Mouse (Mus musculus) liver, embryonic 11.5 days (tissue): Measurements from ENCODE around the gene Ifitm3. TPM values are rescaled to one million over a fixed set of nuclear protein-coding genes. Genes with fewer than 3 reads are reported as not detected.
"Not testable (repeated sequence)": the region's sequence is repeated elsewhere in the genome, so short reads cannot be mapped to it uniquely, and the experiment has no call there.

ENCODE experiments used
- ATAC-seq: fragments of 200-750 bp; cut with Nextera tagmentation; replicated peaks from 2 replicates; pipeline ENCODE4 v1.8.0; 2017; ENCODE audit warnings: moderate number of reproducible peaks, mild to moderate bottlenecking, moderate TSS enrichment, moderate library complexity; ENCODE audit not compliant: low FRiP score
- DNase-seq: peaks from one replicate; pipeline ENCODE4 v3.0.0-alpha.2; 2017; ENCODE audit warnings: low spot score
- H3K27ac ChIP-seq: fragments of 300-500 bp; sonication (generic); 2 replicates; pipeline ENCODE4 v1.5.1; 2014; ENCODE audit warnings: mild to moderate bottlenecking, low read depth, low read length, control low read depth
- H3K27me3 ChIP-seq: fragments of 300-500 bp; sonication (generic); replicated peaks from 2 replicates; pipeline ENCODE4 v1.6.1; 2014; ENCODE audit warnings: low read length, mixed read lengths; ENCODE audit not compliant: control insufficient read depth, insufficient read depth
- H3K36me3 ChIP-seq: fragments of 300-500 bp; sonication (generic); 2 replicates; pipeline ENCODE4 v1.6.1; 2014; ENCODE audit warnings: mild to moderate bottlenecking, low read length, moderate library complexity, mixed read lengths; ENCODE audit not compliant: control insufficient read depth, insufficient read depth
- H3K4me1 ChIP-seq: fragments of 300-500 bp; sonication (generic); replicated peaks from 2 replicates; pipeline ENCODE4 v1.6.1; 2014; ENCODE audit warnings: low read length, mixed read lengths; ENCODE audit not compliant: control insufficient read depth, insufficient read depth
- H3K4me2 ChIP-seq: fragments of 300-500 bp; sonication (generic); 2 replicates; pipeline ENCODE4 v1.6.1; 2014; ENCODE audit warnings: mild to moderate bottlenecking, control low read depth, moderate library complexity
- H3K4me3 ChIP-seq: fragments of 300-500 bp; sonication (generic); 2 replicates; pipeline ENCODE4 v1.5.1; 2014; ENCODE audit warnings: low read depth, low read length, control low read depth
- H3K9ac ChIP-seq: fragments of 300-500 bp; sonication (generic); 2 replicates; pipeline ENCODE4 v1.6.1; 2014; ENCODE audit warnings: low read depth, low read length, control low read depth
- H3K9me3 ChIP-seq: fragments of 300-500 bp; sonication (generic); 2 replicates; pipeline ENCODE4 v1.6.1; 2016; ENCODE audit warnings: low read length, inconsistent platforms, mixed read lengths; ENCODE audit not compliant: control insufficient read depth
- WGBS: fragments of 180-500 bp; shearing (Covaris S2); extraction: QIAGEN DNeasy Blood & Tissue Kit; methylation state at CpG from one replicate; pipeline ENCODE4 v1.1.7; 2014; 5-methylcytosine and 5-hydroxymethylcytosine counted together
- polyA plus RNA-seq: library from polyadenylated mRNA; unstranded; fragments of >200 nt; fragmentation: Nextera tagmentation; extraction: Ambion mirVana; gene quantifications from 2 replicates; pipeline ENCODE4 v1.2.1, GENCODE M21; 2014

Gene Ifitm3
- polyA plus RNA-seq, 1 experiment from 2014 or later: 45.0 TPM

GRCm38 (mm10) chr7:141040867-141041606 is 30.5 kb upstream of the Ifitm3 start:
- ATAC-seq (no peak), DNase-seq (no peak)
- H3K9ac ChIP-seq: no peak overlapping the region
- H3K4me2 ChIP-seq: no peak overlapping the region
- no peaks in the 10 kb centered on the region for H3K36me3 ChIP-seq
- H3K27me3 ChIP-seq: no peaks in the 10 kb centered on the region
- H3K27ac ChIP-seq: peak overlapping the region; percentile 30; the same call in 1 of the 2 replicates
- H3K4me1 ChIP-seq: peaks cover 29% of the 10 kb centered on the region
- no peak overlapping the region for H3K4me3 ChIP-seq
- H3K9me3 ChIP-seq: no peaks in the 10 kb centered on the region
- WGBS: 61% methylated on average over 6 of the region's 9 CpGs

GRCm38 (mm10) chr7:141039386-141040107 is 29.0 kb upstream of the Ifitm3 start:
- Histone ChIP-seq H3K9ac (no peak overlapping the region), H3K36me3 (no peaks in the 10 kb centered on the region), H3K27me3 (no peaks in the 10 kb centered on the region), H3K4me3 (no peak overlapping the region), H3K9me3 (no peaks in the 10 kb centered on the region), H3K27ac (no peak overlapping the region), H3K4me1 (peaks cover 29% of the 10 kb centered on the region), H3K4me2 (no peak overlapping the region)
- DNase-seq (no peak), ATAC-seq (no peak)
- WGBS: 85% methylated on average over 4 of the region's 4 CpGs

- Histone ChIP-seq H3K27me3 (no peaks in the 10 kb centered on the region), H3K4me1 (peaks cover 28% of the 10 kb centered on the region), H3K4me3 (no peak overlapping the region), H3K9ac (no peak overlapping the region), H3K4me2 (no peak overlapping the region), H3K27ac (no peak overlapping the region), H3K9me3 (no peaks in the 10 kb centered on the region), H3K36me3 (no peaks in the 10 kb centered on the region)
- DNase-seq: no peak
- WGBS: 50% methylated on average over 20 of the region's 21 CpGs
- ATAC-seq: peak; percentile 56
These were observed 27.8 kb upstream of the Ifitm3 start for GRCm38 (mm10) chr7:141038090-141039032.

- H3K4me2 ChIP-seq, DNase-seq, H3K4me3 ChIP-seq, H3K9ac ChIP-seq, ATAC-seq, H3K27me3 ChIP-seq, H3K9me3 ChIP-seq, H3K27ac ChIP-seq, H3K36me3 ChIP-seq: not testable (repeated sequence)
- 83% methylated on average over 1 of the region's 2 CpGs for WGBS
- H3K4me1 ChIP-seq: peaks cover 22% of the 10 kb centered on the region
These were observed 26.1 kb upstream of the Ifitm3 start for GRCm38 (mm10) chr7:141036624-141037023.

- DNase-seq: no peak
- Histone ChIP-seq H3K36me3 (no peaks in the 10 kb centered on the region), H3K4me2 (no peak overlapping the region), H3K27ac (no peak overlapping the region; the same call in 1 of the 2 replicates), H3K4me3 (no peak overlapping the region), H3K9ac (no peak overlapping the region), H3K27me3 (no peaks in the 10 kb centered on the region), H3K4me1 (peaks cover 12% of the 10 kb centered on the region; the same call in 1 of the 2 replicates), H3K9me3 (no peaks in the 10 kb centered on the region)
- WGBS: 60% methylated on average over 9 of the region's 9 CpGs
- ATAC-seq: peak; percentile 77
These were observed 22.0 kb upstream of the Ifitm3 start for GRCm38 (mm10) chr7:141032458-141033167.

- no peaks in the 10 kb centered on the region for H3K9me3 ChIP-seq
- no peak for DNase-seq
- H3K27me3 ChIP-seq: no peaks in the 10 kb centered on the region
- ATAC-seq: no peak
- H3K36me3 ChIP-seq: no peaks in the 10 kb centered on the region
- peaks cover 17% of the 10 kb centered on the region; the same call in 1 of the 2 replicates for H3K4me1 ChIP-seq
- 57% methylated on average over 3 of the region's 3 CpGs for whole genome bisulfite sequencing
- no peak overlapping the region for H3K27ac ChIP-seq
- H3K9ac ChIP-seq: no peak overlapping the region
- no peak overlapping the region for H3K4me3 ChIP-seq
- H3K4me2 ChIP-seq: no peak overlapping the region
These were observed 19.8 kb upstream of the Ifitm3 start for GRCm38 (mm10) chr7:141030390-141030789.

- H3K36me3 ChIP-seq: no peaks in the 10 kb centered on the region
- no peak within 1 kb of the TSS for H3K4me3 ChIP-seq
- no peak for ATAC-seq
- H3K27ac ChIP-seq: no peak within 1 kb of the TSS
- no peak within 1 kb of the TSS for H3K9ac ChIP-seq
- peaks cover 17% of the 10 kb centered on the region; the same call in 1 of the 2 replicates for H3K4me1 ChIP-seq
- no peaks in the 10 kb centered on the region for H3K9me3 ChIP-seq
- H3K4me2 ChIP-seq: no peak within 1 kb of the TSS
- WGBS: 93% methylated on average over 2 of the region's 2 CpGs
- no peak for DNase-seq
- H3K27me3 ChIP-seq: no peaks in the 10 kb centered on the region
These were observed 18.3 kb upstream of the Ifitm3 start, which contains the start of gene Gm17387 for GRCm38 (mm10) chr7:141028831-141029230. Gene Gm17387 (plus strand): TSS chr7:141029131.

- no peaks in the 10 kb centered on the region for H3K9me3 ChIP-seq
- DNase-seq: no peak
- no peak overlapping the region for H3K9ac ChIP-seq
- no peak for ATAC-seq
- no peak overlapping the region for H3K4me2 ChIP-seq
- no peak overlapping the region for H3K4me3 ChIP-seq
- H3K27ac ChIP-seq: no peak overlapping the region
- H3K4me1 ChIP-seq: peaks cover 8% of the 10 kb centered on the region; the same call in 1 of the 2 replicates
- H3K27me3 ChIP-seq: no peaks in the 10 kb centered on the region
- H3K36me3 ChIP-seq: no peaks in the 10 kb centered on the region
- 71% methylated on average over 5 of the region's 5 CpGs for WGBS
These were observed 16.1 kb upstream of the Ifitm3 start for GRCm38 (mm10) chr7:141026740-141027098.
